Mouse (Mus musculus): Measurements from ENCODE around the gene Ralbp1.

DNA sequence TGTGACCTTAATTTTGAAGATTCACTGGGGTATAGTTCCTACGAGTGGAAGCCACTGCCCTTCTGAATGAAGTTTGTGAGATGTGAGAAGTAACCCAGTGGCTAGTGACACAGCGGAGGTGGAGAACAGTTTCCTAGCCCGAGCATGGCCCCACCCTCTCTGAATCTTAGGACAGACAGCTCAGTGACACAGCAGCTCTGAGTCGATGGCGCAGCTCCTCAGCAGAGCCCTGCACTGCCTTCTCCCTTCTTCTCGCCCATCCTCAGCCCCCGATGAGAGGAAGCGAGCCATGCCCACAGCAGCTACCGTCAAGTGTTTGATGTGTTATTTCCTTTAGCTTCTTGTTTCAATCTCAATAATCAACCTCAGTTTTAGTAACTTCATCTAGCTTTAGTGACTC, 59.3 kb downstream of the Ralbp1 start:
- TF ChIP-seq POLR2A (IDR thresholded peaks at IDR 0.05; ENCODE audit: control insufficient read depth, low read depth, low read length) (no peak), CTCF (IDR thresholded peaks at IDR 0.05; ENCODE audit: control insufficient read depth, insufficient read depth, insufficient replicate concordance, low read depth, low read length) (no peak)
